Mouse (Mus musculus) hindbrain, embryonic 10.5 days (tissue): ENCODE data around the gene Galt. TPM values are rescaled to one million over a fixed set of nuclear protein-coding genes. Genes with fewer than 3 reads are reported as not detected.
"Not testable (repeated sequence)": the region's sequence is repeated elsewhere in the genome, so short reads cannot be mapped to it uniquely, and the experiment has no call there.

Experiments
- DNase-seq: peaks from one replicate; pipeline ENCODE4 v3.0.0-alpha.2; 2017; ENCODE audit warnings: low spot score
- H3K27ac ChIP-seq: fragments of 300-500 bp; sonication (generic); 2 replicates; pipeline ENCODE4 v1.5.1; 2016; ENCODE audit warnings: mild to moderate bottlenecking, moderate library complexity
- H3K27me3 ChIP-seq: fragments of 300-500 bp; sonication (generic); 2 replicates; pipeline ENCODE4 v1.6.1; 2016; ENCODE audit warnings: mild to moderate bottlenecking; ENCODE audit not compliant: poor library complexity, insufficient read depth, severe bottlenecking
- H3K36me3 ChIP-seq: fragments of 300-500 bp; sonication (generic); 2 replicates; pipeline ENCODE4 v1.6.1; 2016; ENCODE audit warnings: mild to moderate bottlenecking, moderate library complexity
- H3K4me1 ChIP-seq: fragments of 300-500 bp; sonication (generic); replicated peaks from 2 replicates; pipeline ENCODE4 v1.6.1; 2016; ENCODE audit warnings: mild to moderate bottlenecking
- H3K4me3 ChIP-seq: fragments of 300-500 bp; sonication (generic); 2 replicates; pipeline ENCODE4 v1.5.1; 2016; ENCODE audit warnings: mild to moderate bottlenecking, moderate library complexity
- H3K9me3 ChIP-seq: fragments of 300-500 bp; sonication (generic); 2 replicates; pipeline ENCODE4 v1.6.1; 2016; ENCODE audit warnings: mild to moderate bottlenecking, moderate library complexity
- WGBS: fragments of 180-500 bp; shearing (Covaris S2); methylation state at CpG from one replicate; pipeline ENCODE4 v1.1.7; 2016; 5-methylcytosine and 5-hydroxymethylcytosine counted together
- polyA plus RNA-seq: library from polyadenylated mRNA; unstranded; fragments of >200 nt; fragmentation: Nextera tagmentation; extraction: Ambion mirVana; gene quantifications from 2 replicates; pipeline ENCODE4 v1.2.1, GENCODE M21; 2016

Galt gene
- polyA plus RNA-seq, 1 experiment from 2014 or later, result 24.3 TPM

DNA sequence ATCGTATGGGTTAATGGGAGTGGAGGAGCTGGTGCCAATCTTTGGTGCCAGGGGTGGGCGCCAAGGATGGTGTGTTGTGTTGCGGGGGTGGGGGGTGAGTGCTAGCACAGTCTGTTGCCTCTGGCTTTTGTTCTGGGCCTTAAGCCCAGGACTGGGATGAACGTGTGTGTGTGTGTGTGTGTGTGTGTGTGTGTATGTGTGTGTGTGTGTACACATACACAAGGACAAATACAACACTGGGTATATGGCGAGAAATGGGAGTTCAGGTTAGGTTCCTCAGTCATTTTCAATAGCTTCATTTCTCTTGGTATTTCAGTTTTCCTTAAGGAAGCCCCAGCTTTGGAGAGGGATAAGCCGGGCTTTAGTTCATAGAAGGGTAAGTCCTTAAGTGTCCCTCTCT, 8.1 kb downstream of the Galt start:
- 81% methylated on average over 5 of the region's 6 CpGs for WGBS
- H3K4me3 ChIP-seq, H3K9me3 ChIP-seq, H3K27me3 ChIP-seq, H3K36me3 ChIP-seq, DNase-seq: not testable (repeated sequence)
- Histone ChIP-seq H3K27ac (0 out of 2 replicates have a peak overlapping the region, but pooled peaks have one; percentile 89), H3K4me1 (peaks cover 36% of the 10 kb centered on the region)

DNA sequence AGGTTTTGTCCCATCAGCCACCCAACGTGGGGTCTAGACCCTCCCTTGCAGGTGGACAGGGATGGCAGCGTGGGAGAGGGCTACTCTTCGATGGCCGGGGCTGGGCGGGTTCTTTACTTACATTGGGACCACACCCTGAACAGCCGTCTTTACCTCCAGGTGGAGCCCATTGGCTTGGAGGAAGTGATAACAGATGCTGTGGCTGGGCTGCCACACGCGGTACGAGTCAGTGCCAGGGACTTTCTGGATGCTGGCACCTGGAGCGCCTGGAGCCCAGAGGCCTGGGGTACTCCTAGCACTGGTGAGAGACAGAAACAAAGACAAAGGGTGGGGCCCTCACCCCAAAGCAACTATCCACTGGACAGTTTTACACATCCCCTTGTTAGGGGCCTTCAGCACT, 12.3 kb downstream of the Galt start:
- H3K36me3 ChIP-seq, H3K4me3 ChIP-seq, H3K27me3 ChIP-seq, DNase-seq, H3K4me1 ChIP-seq, H3K9me3 ChIP-seq, H3K27ac ChIP-seq: not testable (repeated sequence)
- 92% methylated on average over 10 of the region's 10 CpGs for WGBS

DNA sequence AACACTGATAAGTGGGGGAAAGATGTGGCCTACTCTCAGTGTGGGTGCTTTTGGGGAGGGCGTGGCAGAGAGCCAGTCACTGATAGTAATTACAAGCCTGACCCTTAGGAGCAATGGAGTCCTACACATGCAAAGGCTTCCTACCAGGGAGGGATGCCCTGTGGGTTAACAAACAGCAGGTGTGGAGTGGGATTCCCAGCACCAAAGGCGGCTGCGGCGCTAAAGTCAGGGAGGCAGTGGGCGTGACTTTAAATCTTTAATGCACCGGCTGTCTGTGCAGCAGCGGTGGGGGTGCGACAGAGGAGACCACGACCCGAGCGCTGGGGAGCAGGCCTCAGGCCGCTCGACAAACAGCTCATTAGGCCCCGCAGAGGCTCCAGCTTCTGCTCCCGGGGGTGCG, 17.9 kb downstream of the Galt start:
- WGBS, result 5% methylated on average over 9 of the region's 16 CpGs
- not testable (repeated sequence) for H3K4me1 ChIP-seq, H3K9me3 ChIP-seq, H3K36me3 ChIP-seq, H3K27me3 ChIP-seq, DNase-seq
- Histone ChIP-seq H3K4me3 (peak overlapping the region; percentile 43), H3K27ac (0 out of 2 replicates have a peak overlapping the region, but pooled peaks have one; percentile 45)

- H3K9me3 ChIP-seq, H3K4me1 ChIP-seq, H3K27me3 ChIP-seq, H3K36me3 ChIP-seq: not testable (repeated sequence)
- peak; percentile 67 for DNase-seq
- Histone ChIP-seq H3K27ac (peak overlapping the region; percentile 79), H3K4me3 (peak overlapping the region; percentile 56)
- under 1% methylated on average over 25 of the region's 25 CpGs for WGBS
These were observed 18.5 kb downstream of the Galt start for GRCm38 (mm10) chr4:41773502-41773901.

DNA sequence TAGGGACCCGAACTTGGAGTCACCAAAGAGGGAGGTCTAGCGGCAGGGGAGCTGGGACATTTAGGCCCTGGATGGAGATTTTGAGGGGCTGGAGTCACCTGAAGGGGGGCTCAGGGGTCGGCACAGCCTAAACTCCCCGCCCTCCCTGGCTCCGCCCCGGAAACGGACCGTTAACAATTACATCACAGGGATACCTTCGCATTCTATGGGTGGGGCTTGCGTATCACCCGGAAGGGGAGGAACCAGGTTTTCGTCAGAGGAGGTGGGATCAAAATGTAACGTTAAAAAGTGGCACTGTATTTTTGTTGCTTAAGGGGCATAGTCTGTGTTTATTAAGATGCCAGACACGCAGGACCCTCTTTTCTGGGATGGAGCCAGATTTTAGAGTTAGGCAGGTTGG, 19.0 kb downstream of the Galt start, which contains the start of gene Ccl27a:
Gene Ccl27a (minus strand): TSS at position 246 of the 400 bp plus-strand sequence.
- under 1% methylated on average over 12 of the region's 14 CpGs for WGBS
- not testable (repeated sequence) for H3K36me3 ChIP-seq
- H3K27ac ChIP-seq, result peak within 1 kb of the TSS; percentile 79

DNA sequence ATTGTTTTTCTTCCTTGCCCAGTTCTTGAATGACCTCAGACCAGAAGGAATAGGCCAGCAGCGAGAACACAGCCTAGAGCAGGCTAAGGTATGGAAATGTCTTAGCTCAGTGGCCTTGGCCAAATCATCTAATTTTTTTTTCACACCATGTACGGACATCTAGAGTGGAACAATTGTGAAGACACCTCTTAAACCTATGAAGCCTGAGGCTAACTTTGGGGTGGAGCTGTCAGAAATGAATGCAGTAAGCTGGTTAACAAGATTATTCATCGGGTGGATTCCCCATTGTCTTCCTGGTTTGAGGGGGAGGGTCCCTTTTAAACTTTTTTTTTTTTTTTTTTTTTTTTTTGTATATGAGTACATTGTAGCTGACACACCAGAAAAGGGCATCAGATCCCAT, 19.5 kb downstream of the Galt start:
- H3K27me3 ChIP-seq, H3K36me3 ChIP-seq, DNase-seq, H3K9me3 ChIP-seq, H3K4me1 ChIP-seq: not testable (repeated sequence)
- H3K4me3 ChIP-seq, result peak overlapping the region; percentile 46
- peak overlapping the region; percentile 62; the same call in 1 of the 2 replicates for H3K27ac ChIP-seq
- WGBS, result 67% methylated on average over 3 of the region's 3 CpGs

More for the DNA sequence above, 19.0 kb downstream of the Galt start, which contains the start of gene Ccl27a:
- peak; percentile 85 for DNase-seq
- H3K4me3 ChIP-seq, result peak within 1 kb of the TSS; percentile 56
- not testable (repeated sequence) for H3K27me3 ChIP-seq, H3K9me3 ChIP-seq, H3K4me1 ChIP-seq

DNA sequence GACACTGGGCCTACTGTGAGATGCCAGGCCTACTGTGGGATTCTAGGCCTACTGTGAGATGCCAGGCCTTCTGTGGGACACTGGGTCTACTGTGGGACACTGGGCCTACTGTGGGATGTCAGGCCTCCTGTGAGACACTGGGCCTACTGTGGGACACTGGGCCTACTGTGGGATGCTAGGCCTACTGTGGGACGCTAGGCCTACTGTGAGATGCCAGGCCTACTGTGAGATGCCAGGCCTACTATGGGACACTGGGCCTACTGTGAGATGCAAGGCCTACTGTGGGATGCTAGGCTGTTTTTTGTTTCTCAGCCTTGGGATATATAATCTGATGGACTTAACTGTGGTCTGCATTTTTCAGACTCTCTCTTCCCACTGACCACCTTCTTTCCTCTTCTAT, 20.8 kb downstream of the Galt start:
- not testable (repeated sequence) for H3K9me3 ChIP-seq, H3K4me3 ChIP-seq, H3K27me3 ChIP-seq, DNase-seq, H3K36me3 ChIP-seq, H3K27ac ChIP-seq, H3K4me1 ChIP-seq
- 83% methylated on average over 1 of the region's 1 CpGs for WGBS

DNA sequence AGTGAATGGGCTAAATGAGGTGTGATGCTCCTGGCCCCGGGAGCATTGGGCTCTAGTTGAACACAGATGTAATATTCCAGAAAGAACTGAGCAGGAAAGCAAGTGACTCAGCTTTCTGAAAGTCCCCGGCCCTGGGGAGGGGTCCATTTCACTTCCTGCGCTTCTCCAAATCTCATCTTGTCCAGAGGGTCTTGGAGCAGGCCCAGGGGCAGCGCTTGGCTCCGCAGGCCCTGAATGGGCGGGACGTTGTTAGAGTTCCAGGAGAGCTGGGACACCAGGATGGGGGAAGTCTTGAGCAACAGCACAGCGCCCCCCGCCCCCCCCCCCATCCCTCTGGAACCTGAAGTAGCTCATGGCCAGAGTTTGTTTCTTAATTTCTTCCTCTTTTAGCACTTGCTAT, 26.2 kb downstream of the Galt start:
- peaks cover 14% of the 10 kb centered on the region for H3K4me1 ChIP-seq
- WGBS, result 24% methylated on average over 9 of the region's 9 CpGs
- not testable (repeated sequence) for H3K4me3 ChIP-seq, H3K27ac ChIP-seq, DNase-seq, H3K36me3 ChIP-seq, H3K27me3 ChIP-seq, H3K9me3 ChIP-seq

DNA sequence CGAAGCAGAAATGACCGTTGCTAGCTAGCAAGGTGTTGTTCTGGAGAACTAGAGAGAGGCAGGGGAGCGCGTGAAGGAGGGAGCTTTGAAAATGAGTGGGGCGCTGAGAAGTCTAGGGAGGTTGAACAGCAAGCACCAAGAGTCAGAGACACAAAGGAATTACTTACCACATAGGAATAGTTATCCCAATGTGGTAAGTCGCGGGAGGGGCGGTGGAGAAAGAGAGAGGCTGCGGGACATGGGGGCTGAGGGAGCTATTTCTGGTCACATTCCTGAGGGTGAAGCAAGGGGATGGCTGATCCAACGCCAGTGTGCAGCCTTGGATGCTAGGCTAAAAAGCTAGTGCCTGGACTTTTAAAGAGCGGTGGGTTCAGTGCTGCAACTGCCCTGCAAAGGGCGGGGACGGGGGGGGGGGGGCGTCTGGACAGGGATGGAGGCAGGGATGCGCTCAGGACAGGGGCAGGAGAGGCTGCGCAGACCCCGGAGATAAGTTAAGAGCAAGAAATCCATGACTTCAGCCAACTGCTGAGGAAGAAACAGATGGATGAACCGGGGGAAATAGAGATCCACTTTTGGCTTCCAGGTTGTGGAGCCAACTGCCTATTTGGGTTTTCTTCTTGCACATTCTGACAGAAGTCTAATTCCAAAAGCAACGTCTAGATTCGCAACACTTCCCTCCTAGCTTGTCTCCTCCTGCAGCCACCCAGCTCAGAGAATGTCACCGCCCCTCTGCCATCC, 26.9 kb downstream of the Galt start:
- 19% methylated on average over 19 of the region's 21 CpGs for whole genome bisulfite sequencing
- H3K36me3 ChIP-seq, H3K9me3 ChIP-seq, DNase-seq, H3K27me3 ChIP-seq, H3K27ac ChIP-seq: not testable (repeated sequence)
- 0 out of 2 replicates have a peak overlapping the region, but pooled peaks have one; percentile 2 for H3K4me3 ChIP-seq
- H3K4me1 ChIP-seq, result peaks cover 14% of the 10 kb centered on the region

GRCm38 (mm10) chr4:41782711-41783110, 27.7 kb downstream of the Galt start:
- H3K27ac ChIP-seq, H3K4me3 ChIP-seq, H3K36me3 ChIP-seq, H3K9me3 ChIP-seq, H3K27me3 ChIP-seq: not testable (repeated sequence)
- WGBS, result 20% methylated on average over 4 of the region's 4 CpGs
- peak; percentile 22 for DNase-seq
- peaks cover 14% of the 10 kb centered on the region for H3K4me1 ChIP-seq

DNA sequence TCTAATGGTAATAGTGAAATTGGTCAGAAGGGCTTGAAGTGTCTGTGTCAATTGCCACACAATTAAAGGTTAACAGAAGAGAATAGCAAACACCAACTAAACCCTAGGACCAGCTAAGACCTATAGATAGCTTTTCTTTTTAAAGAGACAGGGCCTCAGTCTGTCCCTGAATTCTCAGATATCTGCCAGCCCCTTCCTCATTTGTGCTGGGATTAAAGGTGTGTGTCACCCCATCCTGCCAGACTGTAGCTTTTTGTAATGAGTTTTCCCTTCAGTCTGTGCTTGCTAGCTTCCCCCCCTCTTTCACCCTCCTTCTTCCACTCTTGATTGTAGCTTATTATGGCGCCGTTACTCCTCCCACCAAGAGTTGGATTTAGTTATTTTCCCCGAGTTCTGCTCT, 28.2 kb downstream of the Galt start:
- H3K4me3 ChIP-seq, H3K27me3 ChIP-seq, DNase-seq, H3K27ac ChIP-seq, H3K36me3 ChIP-seq, H3K9me3 ChIP-seq: not testable (repeated sequence)
- H3K4me1 ChIP-seq, result peaks cover 14% of the 10 kb centered on the region
- WGBS, result 48% methylated on average over 3 of the region's 3 CpGs
